Mouse (Mus musculus) heart, embryonic 11.5 days (tissue): ENCODE data around the gene Ccdc190. TPM values are rescaled to one million over a fixed set of nuclear protein-coding genes. Genes with fewer than 3 reads are reported as not detected.
A peak's percentile ranks its signal among the peaks of the same experiment; 100 is the strongest.

ENCODE experiments used
- ATAC-seq: fragments of 200-750 bp; cut with Nextera tagmentation; replicated peaks from 2 replicates; pipeline ENCODE4 v1.8.0; 2017; ENCODE audit warnings: moderate library complexity; ENCODE audit not compliant: insufficient number of reproducible peaks, low FRiP score, low TSS enrichment
- H3K27ac ChIP-seq: fragments of 300-500 bp; sonication (generic); 2 replicates; pipeline ENCODE4 v1.5.1; 2014; ENCODE audit warnings: mild to moderate bottlenecking, low read depth, low read length
- H3K27me3 ChIP-seq: fragments of 300-500 bp; sonication (generic); 2 replicates; pipeline ENCODE4 v1.6.1; 2014; ENCODE audit warnings: mild to moderate bottlenecking, low read length, mixed read lengths; ENCODE audit not compliant: control insufficient read depth, insufficient read depth
- H3K36me3 ChIP-seq: fragments of 300-500 bp; sonication (generic); 2 replicates; pipeline ENCODE4 v1.6.1; 2014; ENCODE audit warnings: mild to moderate bottlenecking, low read length, moderate library complexity, mixed read lengths; ENCODE audit not compliant: control insufficient read depth, insufficient read depth
- H3K4me1 ChIP-seq: fragments of 300-500 bp; sonication (generic); 2 replicates; pipeline ENCODE4 v1.6.1; 2014; ENCODE audit warnings: low read length; ENCODE audit not compliant: control insufficient read depth, insufficient read depth
- H3K4me2 ChIP-seq: fragments of 300-500 bp; sonication (generic); 2 replicates; pipeline ENCODE4 v1.6.1; 2014; ENCODE audit warnings: mild to moderate bottlenecking, moderate library complexity
- H3K4me3 ChIP-seq: fragments of 300-500 bp; sonication (generic); 2 replicates; pipeline ENCODE4 v1.5.1; 2014; ENCODE audit warnings: low read depth, low read length
- H3K9ac ChIP-seq: fragments of 300-500 bp; sonication (generic); 2 replicates; pipeline ENCODE4 v1.6.1; 2014; ENCODE audit warnings: mild to moderate bottlenecking, low read depth, low read length, moderate library complexity
- H3K9me3 ChIP-seq: fragments of 300-500 bp; sonication (generic); replicated peaks from 2 replicates; pipeline ENCODE4 v1.6.1; 2016; ENCODE audit warnings: low read length; ENCODE audit not compliant: control insufficient read depth
- WGBS: fragments of 180-500 bp; shearing (Covaris S2); extraction: QIAGEN DNeasy Blood & Tissue Kit; methylation state at CpG from one replicate; pipeline ENCODE4 v1.1.7; 2014; ENCODE audit not compliant: insufficient replicate concordance; 5-methylcytosine and 5-hydroxymethylcytosine counted together
- polyA plus RNA-seq: library from polyadenylated mRNA; unstranded; fragments of >200 nt; fragmentation: Nextera tagmentation; extraction: Ambion mirVana; gene quantifications from 2 replicates; pipeline ENCODE4 v1.2.1, GENCODE M21; 2014

The Ccdc190 gene
- polyA plus RNA-seq: not detected in 2 replicates

DNA sequence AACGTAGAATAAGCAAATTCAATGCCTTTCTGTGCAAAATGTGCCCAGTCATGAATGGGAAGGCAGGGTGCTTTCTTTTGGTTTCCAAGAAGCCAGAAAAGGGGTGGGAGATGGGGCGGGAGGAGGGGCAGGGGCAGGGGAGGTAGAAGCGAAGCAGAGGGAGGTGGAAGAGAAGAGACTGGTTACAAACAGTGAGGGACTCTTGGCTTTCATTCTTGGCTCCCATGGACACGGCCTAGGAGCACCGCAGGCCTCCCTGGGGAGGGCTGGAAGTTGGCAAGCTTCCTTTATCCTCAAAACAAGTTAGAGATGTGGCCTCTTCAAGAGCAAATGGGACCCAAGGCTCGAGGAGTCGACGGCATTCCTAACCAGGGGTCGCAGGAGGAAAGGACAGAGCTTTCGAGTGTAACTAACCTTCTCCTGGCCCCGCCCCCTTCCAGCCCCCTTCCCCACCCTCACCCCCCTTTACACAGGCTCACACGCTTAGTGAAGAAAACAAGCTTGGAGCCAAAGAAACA, at the start of gene Ccdc190:
Gene Ccdc190, plus strand, starts transcription at position 195 of the 518 bp plus-strand sequence.
- H3K4me3 ChIP-seq: no peak within 1 kb of the TSS
- WGBS: 24% methylated on average over 12 of the region's 12 CpGs
- no peak within 1 kb of the TSS for H3K9ac ChIP-seq
- peak within 1 kb of the TSS; percentile 29 for H3K4me2 ChIP-seq
- no peaks in the 10 kb centered on the region for H3K27me3 ChIP-seq
- no peaks in the 10 kb centered on the region for H3K4me1 ChIP-seq
- H3K36me3 ChIP-seq: no peaks in the 10 kb centered on the region
- no peak for ATAC-seq
- no peak within 1 kb of the TSS for H3K27ac ChIP-seq
- no peaks in the 10 kb centered on the region for H3K9me3 ChIP-seq

DNA sequence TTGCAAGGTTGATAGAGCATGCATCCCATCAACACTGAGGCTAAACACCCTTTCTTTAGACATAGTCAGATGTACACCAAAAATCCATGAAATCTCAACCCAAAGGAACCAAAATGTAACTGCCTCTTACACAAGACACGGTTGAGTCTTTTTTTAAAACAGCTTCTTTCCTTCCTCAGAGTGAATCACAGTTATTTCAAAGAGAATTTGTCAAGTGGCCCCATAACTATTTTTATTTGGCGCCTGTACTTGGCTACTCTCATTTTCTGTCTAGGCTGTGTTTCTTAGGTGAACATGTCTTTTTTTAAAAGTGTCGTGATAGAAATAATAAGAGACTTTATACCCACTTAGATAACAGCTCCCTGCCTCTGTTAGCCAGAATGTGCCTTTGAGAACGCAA, 49.4 kb upstream of the Ccdc190 start:
- WGBS: 83% methylated on average over 4 of the region's 4 CpGs
- Histone ChIP-seq H3K9ac (no peak overlapping the region), H3K9me3 (no peaks in the 10 kb centered on the region), H3K36me3 (no peaks in the 10 kb centered on the region), H3K27me3 (no peaks in the 10 kb centered on the region), H3K4me2 (no peak overlapping the region), H3K4me1 (no peaks in the 10 kb centered on the region), H3K27ac (no peak overlapping the region), H3K4me3 (no peak overlapping the region)
- ATAC-seq: no peak

DNA sequence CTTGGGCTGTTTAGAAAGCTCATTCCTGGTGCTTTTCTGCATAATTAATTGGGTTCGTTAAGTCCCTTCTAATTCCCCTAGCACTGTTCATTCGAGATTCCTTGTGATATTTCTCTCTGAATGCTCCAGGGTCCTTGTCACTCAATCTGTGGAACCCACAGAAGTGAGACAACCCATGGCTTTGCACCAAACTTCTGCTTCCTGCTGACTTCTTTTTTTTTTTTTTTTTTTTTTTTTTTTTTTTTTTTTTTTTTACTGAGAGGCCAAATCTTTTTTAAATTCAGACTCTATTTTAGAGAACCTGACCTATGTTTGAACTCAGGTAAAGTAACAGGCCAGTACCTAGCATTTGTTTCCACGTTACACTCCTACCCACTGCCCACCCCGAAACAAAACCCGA, 48.3 kb upstream of the Ccdc190 start:
- Histone ChIP-seq H3K27me3 (no peaks in the 10 kb centered on the region), H3K4me2 (no peak overlapping the region), H3K9ac (no peak overlapping the region), H3K9me3 (no peaks in the 10 kb centered on the region), H3K4me3 (no peak overlapping the region), H3K4me1 (no peaks in the 10 kb centered on the region), H3K36me3 (no peaks in the 10 kb centered on the region), H3K27ac (no peak overlapping the region)
- 81% methylated on average over 5 of the region's 5 CpGs for WGBS
- ATAC-seq: no peak

DNA sequence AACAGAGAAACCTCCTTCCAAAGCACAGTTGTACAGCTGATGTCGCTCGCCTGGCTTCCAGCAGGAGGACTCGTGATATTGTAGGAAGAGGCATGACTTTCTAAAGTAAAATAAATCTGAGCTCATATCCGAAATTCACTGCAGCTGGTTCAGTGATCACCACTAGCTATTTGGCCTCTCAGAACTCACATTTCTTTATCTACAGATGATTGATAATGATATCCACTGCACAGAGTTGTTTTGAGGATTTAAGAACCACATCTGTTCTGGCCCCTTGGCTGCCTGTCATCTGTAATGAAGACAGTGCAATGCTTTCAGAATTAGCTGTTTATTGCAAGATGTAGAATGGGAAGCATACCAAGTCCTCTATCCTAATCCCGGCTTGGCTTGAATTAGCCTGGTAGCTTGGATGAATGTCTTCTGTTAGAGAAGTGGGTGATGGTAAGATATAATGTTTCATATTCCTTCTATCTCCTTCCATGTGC, 45.3 kb upstream of the Ccdc190 start:
- H3K36me3 ChIP-seq: no peaks in the 10 kb centered on the region
- no peak overlapping the region for H3K9ac ChIP-seq
- no peak overlapping the region for H3K27ac ChIP-seq
- no peak for ATAC-seq
- H3K9me3 ChIP-seq: no peaks in the 10 kb centered on the region
- H3K4me1 ChIP-seq: no peaks in the 10 kb centered on the region
- H3K4me3 ChIP-seq: no peak overlapping the region
- no peak overlapping the region for H3K4me2 ChIP-seq
- H3K27me3 ChIP-seq: no peaks in the 10 kb centered on the region
- WGBS: 76% methylated on average over 5 of the region's 5 CpGs

DNA sequence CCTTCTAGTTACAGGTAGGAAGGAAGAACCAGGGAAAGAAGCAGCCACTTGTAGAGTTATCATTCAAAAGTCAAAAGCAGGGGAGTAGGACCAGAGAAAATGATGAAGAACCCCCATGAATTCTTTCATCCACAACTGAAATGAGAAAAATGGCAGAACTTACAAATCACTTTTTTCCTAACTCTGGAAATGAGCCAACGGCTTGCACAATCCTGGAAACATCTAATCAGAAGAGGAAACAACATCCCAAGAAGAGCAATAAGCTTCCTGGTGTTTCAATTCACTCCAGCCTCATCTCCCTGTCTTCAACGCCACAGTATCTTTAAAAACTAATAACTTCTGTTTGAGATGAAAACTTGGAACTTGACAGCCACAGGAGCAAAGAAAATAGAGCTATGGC, 39.2 kb upstream of the Ccdc190 start:
- H3K36me3 ChIP-seq: no peaks in the 10 kb centered on the region
- no peaks in the 10 kb centered on the region for H3K27me3 ChIP-seq
- H3K4me1 ChIP-seq: no peaks in the 10 kb centered on the region
- no peak overlapping the region for H3K9ac ChIP-seq
- H3K4me2 ChIP-seq: no peak overlapping the region
- no peaks in the 10 kb centered on the region for H3K9me3 ChIP-seq
- no peak for ATAC-seq
- H3K27ac ChIP-seq: no peak overlapping the region
- no peak overlapping the region for H3K4me3 ChIP-seq
- 70% methylated on average over 2 of the region's 2 CpGs for WGBS

- 87% methylated on average over 2 of the region's 2 CpGs for whole genome bisulfite sequencing
- Histone ChIP-seq H3K36me3 (no peaks in the 10 kb centered on the region), H3K4me1 (no peaks in the 10 kb centered on the region), H3K9me3 (no peaks in the 10 kb centered on the region), H3K27me3 (no peaks in the 10 kb centered on the region), H3K9ac (no peak overlapping the region), H3K4me3 (no peak overlapping the region), H3K4me2 (no peak overlapping the region), H3K27ac (no peak overlapping the region)
- no peak for ATAC-seq
Measured at GRCm38 (mm10) chr1:169893976-169894375, 34.5 kb upstream of the Ccdc190 start.

- Histone ChIP-seq H3K9ac (no peak overlapping the region), H3K27ac (no peak overlapping the region), H3K4me3 (no peak overlapping the region), H3K9me3 (no peaks in the 10 kb centered on the region), H3K27me3 (no peaks in the 10 kb centered on the region), H3K4me2 (no peak overlapping the region), H3K4me1 (no peaks in the 10 kb centered on the region), H3K36me3 (no peaks in the 10 kb centered on the region)
- no peak for ATAC-seq
- WGBS: 68% methylated on average over 1 of the region's 1 CpGs
Measured at GRCm38 (mm10) chr1:169895686-169896085, 32.8 kb upstream of the Ccdc190 start.

- H3K27me3 ChIP-seq: no peaks in the 10 kb centered on the region
- WGBS: 50% methylated on average over 1 of the region's 1 CpGs
- no peak overlapping the region for H3K4me3 ChIP-seq
Measured at GRCm38 (mm10) chr1:169897916-169898315, 30.5 kb upstream of the Ccdc190 start.

DNA sequence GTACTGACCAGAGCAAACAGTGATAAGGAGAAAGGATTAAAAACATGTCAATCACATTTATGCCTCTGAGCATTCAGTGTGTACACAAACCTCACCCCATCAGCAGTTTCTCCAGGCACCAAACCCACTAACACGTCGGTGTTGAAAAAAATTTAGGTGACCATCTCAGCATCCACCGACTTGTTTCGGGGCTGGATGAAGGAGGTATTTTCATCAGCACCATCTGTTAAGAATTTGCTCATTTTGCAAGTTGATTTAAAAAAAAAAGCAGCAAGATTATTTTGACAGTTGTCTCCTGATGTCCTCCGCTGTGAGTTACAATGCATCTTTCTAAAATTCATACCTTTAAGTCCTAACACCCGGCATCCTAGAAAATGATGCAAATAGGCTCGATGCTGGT, 29.8 kb upstream of the Ccdc190 start:
- Histone ChIP-seq H3K9me3 (no peaks in the 10 kb centered on the region), H3K4me1 (no peaks in the 10 kb centered on the region), H3K4me3 (no peak overlapping the region), H3K27me3 (no peaks in the 10 kb centered on the region), H3K27ac (no peak overlapping the region), H3K9ac (no peak overlapping the region), H3K36me3 (no peaks in the 10 kb centered on the region), H3K4me2 (no peak overlapping the region)
- no peak for ATAC-seq
- 76% methylated on average over 7 of the region's 7 CpGs for WGBS

More at GRCm38 (mm10) chr1:169897916-169898315, 30.5 kb upstream of the Ccdc190 start:
- Histone ChIP-seq H3K9me3 (no peaks in the 10 kb centered on the region), H3K4me1 (no peaks in the 10 kb centered on the region), H3K27ac (no peak overlapping the region), H3K36me3 (no peaks in the 10 kb centered on the region), H3K4me2 (no peak overlapping the region), H3K9ac (no peak overlapping the region)
- no peak for ATAC-seq
